ENCODE assay signal across 11 mouse cellular contexts in genomic region chr14:8127971-8128370, GRCm38 (mm10).
"Had no signal": no experiment of that assay in that cellular context is flagged by ENCODE, and none has a peak within 500 bp of the region (broad histone marks: within the 10 kb centered on the region; RNA-seq: fewer than 3 reads in every experiment).

No protein-coding gene starts in this region.

- H3K27me3 ChIP-seq: limb, embryonic 15.5 days; liver, embryonic 12.5 days; midbrain, embryonic 12.5 days had no signal

- DNase-seq: kidney, adult 11 months; kidney, adult 9 months; kidney, postnatal 36 days; layer of hippocampus, adult 9-11 months; layer of hippocampus, postnatal 36 days; lung, embryonic 14.5 days; lung, postnatal 14 days; right cerebral cortex, postnatal 14 days had no signal
